Mouse (Mus musculus): ENCODE measurements around the gene Tkt.

DNA sequence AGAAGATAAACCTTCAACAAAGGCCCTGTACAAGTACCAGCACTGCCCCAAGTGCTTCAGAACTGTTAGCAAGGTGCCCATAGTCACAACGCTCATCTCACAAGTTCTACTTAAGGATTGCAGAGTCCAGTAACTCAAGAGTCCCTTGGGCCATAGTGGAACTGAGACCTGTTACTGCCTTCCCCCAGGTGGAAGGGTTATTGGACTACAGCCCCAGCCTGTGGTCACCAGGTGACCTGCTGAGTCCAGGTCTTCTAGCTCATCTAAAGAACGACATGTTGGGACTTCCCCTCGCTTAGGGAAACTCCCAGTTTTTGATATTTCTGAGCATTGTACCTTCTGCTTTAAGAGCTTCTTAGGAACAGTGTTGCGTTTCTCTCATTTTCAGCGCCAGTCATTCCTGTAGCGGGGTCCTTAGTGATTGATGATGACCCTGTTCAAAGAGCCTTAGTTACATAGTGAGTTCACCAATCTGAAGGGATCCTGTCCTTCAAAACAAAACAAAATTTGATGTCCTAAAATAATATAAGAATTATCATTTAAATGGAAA is 37.9 kb upstream of the Tkt start:
- TF ChIP-seq POLR2A (IDR thresholded peaks at IDR 0.05; ENCODE audit: insufficient read depth, low read depth, low read length): no peak
- TF ChIP-seq CTCF (IDR thresholded peaks at IDR 0.05; ENCODE audit: insufficient read depth, low read depth, low read length): no peak

Data from olfactory bulb, adult 2 months (tissue).